Mouse (Mus musculus) cerebral cortex, adult 2 months (tissue): ENCODE results near the gene Nf2.

ENCODE experiments used
- WGBS: fragments of 180-500 bp; shearing (Covaris S2); methylation state at CpG from one replicate; pipeline ENCODE4 v1.1.7; 2018; 5-methylcytosine and 5-hydroxymethylcytosine counted together

The Nf2 gene

DNA sequence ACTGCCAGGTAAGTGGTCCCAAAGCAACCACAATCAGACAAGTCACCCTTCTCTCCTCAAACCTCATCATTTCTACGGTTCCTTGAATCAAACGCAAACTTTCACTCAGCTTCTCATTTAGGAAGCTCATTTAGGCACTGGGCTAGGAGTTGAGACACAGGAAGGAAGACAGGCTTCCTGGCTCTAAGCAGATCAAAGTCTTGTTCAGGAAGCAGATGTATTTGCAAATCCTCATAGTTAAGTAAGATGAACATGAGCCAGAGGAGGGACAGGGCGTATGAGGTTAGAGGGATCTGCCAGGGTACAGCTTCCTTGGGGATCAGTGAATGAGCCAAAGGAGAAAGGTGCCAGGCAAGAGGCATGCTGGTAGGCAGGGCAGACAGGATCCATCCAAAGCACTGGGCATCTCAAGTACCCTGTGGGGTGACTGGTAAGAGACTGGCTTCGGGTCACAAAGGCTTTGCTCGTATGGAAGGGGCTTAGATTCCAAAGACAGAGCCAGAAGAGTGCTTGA, 64.7 kb downstream of the Nf2 start:
- WGBS = 76% methylated on average over 5 of the region's 5 CpGs

GRCm38 (mm10) chr11:4783116-4783515, 66.2 kb downstream of the Nf2 start:
- 88% methylated on average over 3 of the region's 3 CpGs for WGBS

DNA sequence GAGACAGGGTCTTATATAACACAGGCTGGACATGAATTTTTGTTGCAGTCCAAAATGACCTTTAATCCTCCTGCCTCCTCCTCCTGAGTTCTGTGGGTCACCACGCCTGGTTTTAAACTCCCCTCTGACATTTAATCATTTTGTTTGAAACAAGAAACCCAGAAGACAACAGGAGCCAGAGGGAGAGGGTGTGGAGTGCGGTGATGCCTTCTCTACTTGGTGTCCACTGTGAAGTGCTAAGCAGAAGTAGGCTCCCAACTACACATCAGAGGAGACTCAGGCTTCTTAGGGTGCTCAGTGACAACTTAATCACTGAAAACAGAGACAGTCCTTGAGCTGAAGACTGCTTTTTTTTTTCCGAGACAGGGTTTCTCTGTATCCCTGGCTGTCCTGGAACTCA, 68.4 kb downstream of the Nf2 start:
- 92% methylated on average over 3 of the region's 3 CpGs for WGBS

- 36% methylated on average over 3 of the region's 3 CpGs for WGBS
Measured at GRCm38 (mm10) chr11:4772925-4773324, 76.4 kb downstream of the Nf2 start.

DNA sequence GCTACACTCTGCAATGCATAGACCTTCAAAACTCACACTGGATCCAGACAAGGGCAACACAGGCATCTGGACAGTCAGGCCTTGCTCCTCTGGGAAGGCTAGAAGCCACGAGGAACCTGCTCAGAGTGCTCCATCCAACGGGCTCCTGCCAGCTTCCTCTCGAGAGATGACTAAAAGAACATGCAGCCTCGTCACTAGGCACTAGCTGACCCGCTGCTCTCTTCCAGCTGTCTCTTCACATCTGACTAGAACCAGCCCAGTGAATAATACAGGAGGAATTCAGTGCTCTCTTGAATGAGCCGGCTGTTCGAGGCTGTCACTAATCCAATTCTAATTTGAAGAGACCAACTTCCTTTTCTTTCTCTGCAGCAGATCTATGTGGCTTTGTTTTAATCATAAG, 77.6 kb downstream of the Nf2 start:
- 64% methylated on average over 7 of the region's 7 CpGs for WGBS

GRCm38 (mm10) chr11:4769881-4770280, 79.5 kb downstream of the Nf2 start:
- 75% methylated on average over 6 of the region's 6 CpGs for WGBS

DNA sequence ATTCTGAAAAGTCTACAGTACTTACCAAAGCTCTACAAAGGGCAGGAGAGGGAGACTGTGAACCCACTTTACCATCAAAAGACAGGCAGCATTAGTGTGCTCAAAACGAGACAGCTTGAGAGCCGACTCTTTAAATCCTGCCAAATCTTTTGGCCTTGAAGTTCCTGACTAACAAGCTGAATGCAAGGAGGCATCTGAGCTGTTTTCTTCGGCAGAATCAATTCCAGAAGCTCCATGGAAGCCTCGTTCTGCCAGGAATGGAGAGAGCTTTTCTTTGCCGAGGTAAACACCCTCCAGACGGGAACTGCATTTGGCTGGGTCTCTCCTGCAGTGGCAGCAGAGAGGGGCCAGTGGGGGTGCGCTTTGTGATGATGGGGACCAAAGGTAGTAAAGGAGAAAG, 80.0 kb downstream of the Nf2 start:
- 39% methylated on average over 7 of the region's 7 CpGs for WGBS

DNA sequence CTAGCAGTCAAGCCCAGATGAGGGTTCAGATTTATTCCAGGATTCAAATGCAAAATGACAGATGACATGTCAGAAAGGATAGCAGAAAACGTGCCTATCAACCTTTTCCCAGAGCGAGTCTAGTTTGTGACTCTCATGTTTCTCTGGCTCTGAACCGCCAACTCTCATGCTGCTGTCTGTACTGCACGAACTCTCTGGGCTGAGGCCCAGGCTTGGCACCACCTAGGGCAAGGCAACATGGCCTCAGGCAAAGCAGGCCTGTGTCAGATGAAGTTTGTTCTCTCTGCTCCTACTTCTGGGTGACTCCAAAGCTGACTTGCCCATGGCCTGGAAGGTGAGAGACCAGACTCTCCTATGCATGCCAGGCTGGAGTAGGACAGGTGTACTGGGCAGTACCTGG, 80.9 kb downstream of the Nf2 start:
- 74% methylated on average over 4 of the region's 4 CpGs for WGBS

- 70% methylated on average over 5 of the region's 5 CpGs for WGBS
Measured at GRCm38 (mm10) chr11:4764476-4764875, 84.9 kb downstream of the Nf2 start.

DNA sequence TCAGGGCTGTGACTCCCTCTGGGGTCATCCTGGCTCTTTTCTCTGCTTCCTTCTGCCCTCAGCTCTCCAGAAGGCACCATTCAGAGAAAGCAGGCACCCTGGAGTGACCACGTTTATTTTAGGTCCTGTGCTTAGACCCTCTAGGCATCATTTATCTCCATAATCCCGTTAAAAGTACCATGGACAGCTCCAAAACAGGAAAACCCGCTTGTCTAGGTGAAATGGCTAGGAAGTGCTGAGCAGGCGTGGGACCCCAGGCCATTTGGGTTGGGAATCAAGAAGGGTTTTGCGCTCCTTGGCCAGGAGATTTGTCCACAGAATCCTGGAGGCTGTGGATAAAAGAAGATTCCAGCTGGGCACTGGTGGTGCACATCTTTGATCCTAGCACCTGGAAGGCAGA, 85.7 kb downstream of the Nf2 start:
- WGBS = 60% methylated on average over 5 of the region's 5 CpGs

- 74% methylated on average over 2 of the region's 2 CpGs for WGBS
Measured at GRCm38 (mm10) chr11:4762511-4762910, 86.8 kb downstream of the Nf2 start.

DNA sequence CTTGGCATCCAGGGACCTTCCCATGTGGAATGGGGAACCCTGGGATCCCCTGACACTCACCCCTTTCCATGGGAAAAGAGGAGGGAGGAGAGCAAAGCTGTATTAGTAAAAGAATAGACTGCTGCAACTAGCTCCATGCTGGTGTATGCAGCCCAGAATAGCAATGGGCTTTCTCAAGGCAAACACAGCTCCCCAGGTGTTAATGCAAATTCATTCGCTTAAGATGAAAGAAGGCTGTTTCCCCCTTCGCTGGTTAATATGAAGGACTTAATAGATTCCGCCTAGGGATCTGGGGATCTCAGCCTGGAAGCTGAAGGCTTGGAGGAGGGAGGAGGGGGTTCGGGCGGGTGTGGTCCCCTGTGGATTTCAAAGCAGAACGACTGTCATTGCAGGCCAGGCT, 87.3 kb downstream of the Nf2 start:
- WGBS = 55% methylated on average over 6 of the region's 6 CpGs

- 53% methylated on average over 4 of the region's 4 CpGs for WGBS
Measured at GRCm38 (mm10) chr11:4760438-4760837, 88.9 kb downstream of the Nf2 start.

GRCm38 (mm10) chr11:4757789-4758158, 91.6 kb downstream of the Nf2 start:
- WGBS = 85% methylated on average over 4 of the region's 4 CpGs

GRCm38 (mm10) chr11:4756984-4757788, 92.2 kb downstream of the Nf2 start:
- 83% methylated on average over 11 of the region's 11 CpGs for WGBS

DNA sequence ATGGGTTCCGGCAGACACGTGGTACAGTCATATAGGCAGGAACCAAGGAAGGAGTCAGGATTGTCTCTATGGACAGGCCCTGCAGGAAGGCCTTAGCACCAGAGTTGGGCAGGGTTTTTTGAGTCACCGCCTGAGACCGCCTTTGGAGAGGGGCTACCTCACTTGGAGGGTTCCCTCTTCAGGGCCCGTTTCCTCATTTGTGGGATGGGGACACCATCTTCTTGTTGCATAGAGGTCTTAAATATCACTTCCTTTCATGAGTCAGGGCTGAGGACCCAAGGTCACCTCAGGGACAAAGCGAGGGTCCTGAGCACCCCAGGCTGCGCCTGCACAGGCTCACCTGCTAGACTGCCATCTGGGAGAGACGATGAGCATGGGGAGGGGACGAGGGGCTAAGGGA, 92.9 kb downstream of the Nf2 start:
- WGBS = 89% methylated on average over 9 of the region's 9 CpGs

- 83% methylated on average over 11 of the region's 11 CpGs for WGBS
Measured at GRCm38 (mm10) chr11:4754867-4755266, 94.5 kb downstream of the Nf2 start.

DNA sequence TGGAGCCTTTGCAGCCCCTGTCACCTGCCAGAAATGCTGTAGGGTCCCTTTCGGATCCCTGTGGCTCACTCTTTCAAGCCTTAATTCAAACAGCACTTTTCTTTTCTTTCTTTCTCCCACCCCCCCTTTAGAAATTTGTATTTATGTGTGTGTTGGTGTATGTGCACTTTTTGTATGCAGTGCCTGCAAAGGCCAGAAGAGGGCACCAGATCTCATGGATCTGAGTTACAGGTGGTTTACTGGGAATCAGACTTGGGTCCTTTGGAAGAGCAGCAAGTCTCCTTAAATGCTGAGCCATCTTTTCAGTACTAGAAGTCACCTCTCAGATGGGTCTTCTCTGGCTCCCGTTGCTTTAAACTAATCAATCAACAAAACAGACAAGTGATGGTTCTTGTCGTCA, 95.3 kb downstream of the Nf2 start:
- 96% methylated on average over 3 of the region's 3 CpGs for WGBS

DNA sequence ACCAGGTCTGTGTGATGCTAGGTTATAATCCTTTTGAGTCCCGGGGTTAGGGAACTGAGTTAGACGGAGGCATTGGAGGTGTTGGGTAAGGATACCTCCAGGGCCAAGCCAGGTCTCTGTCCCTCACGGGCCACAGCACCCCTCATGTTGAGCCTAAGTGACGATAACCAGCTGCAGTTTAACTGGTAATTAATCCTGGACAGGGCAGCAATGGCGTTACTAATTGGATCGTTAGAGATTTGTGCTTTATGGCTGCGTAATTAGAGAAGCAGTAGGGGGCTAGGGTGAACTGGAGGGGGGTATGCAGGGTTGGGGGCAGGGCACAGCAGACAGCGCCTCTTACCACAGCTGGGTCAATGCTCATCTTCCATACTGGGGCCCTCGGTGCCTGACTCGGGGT, 96.5 kb downstream of the Nf2 start:
- WGBS = 43% methylated on average over 10 of the region's 10 CpGs

GRCm38 (mm10) chr11:4750263-4750662, 99.1 kb downstream of the Nf2 start:
- 42% methylated on average over 9 of the region's 9 CpGs for WGBS

DNA sequence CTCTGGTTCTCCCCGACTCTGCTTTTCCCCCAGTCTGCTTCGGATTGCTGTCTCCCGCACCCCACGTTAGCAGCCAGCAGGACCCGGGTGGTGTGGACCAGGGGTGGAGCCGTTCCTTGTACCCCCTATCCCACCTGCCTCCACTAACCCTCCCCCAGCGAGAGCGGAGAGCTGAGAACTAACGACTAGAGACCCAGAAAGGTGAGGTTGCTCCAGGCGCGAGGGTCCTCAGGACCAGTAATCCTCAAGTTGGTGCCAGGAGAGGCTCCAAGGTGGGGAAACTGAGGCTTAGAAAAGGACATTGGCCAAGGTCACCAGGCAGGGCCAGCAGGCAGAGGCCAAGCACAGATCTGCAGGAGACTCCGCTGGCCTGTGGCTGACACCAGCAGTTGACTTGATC, 102.1 kb downstream of the Nf2 start:
- WGBS = 6% methylated on average over 12 of the region's 12 CpGs

GRCm38 (mm10) chr11:4746733-4747132, 102.6 kb downstream of the Nf2 start, which contains the start of gene Cabp7:
Gene Cabp7, minus strand, starts transcription at chr11:4746778.
- WGBS = under 1% methylated on average over 49 of the region's 73 CpGs

- 1% methylated on average over 39 of the region's 39 CpGs for WGBS
Measured at GRCm38 (mm10) chr11:4745969-4746368, 103.4 kb downstream of the Nf2 start.

- 70% methylated on average over 6 of the region's 6 CpGs for WGBS
Measured at GRCm38 (mm10) chr11:4744691-4745090, 104.6 kb downstream of the Nf2 start.
